Mouse (Mus musculus) hindbrain, embryonic 12.5 days (tissue): ENCODE results near the gene Trappc6b. TPM values are rescaled to one million over a fixed set of nuclear protein-coding genes. Genes with fewer than 3 reads are reported as not detected.
"Not testable (repeated sequence)": the region's sequence is repeated elsewhere in the genome, so short reads cannot be mapped to it uniquely, and the experiment has no call there.

ENCODE experiments used
- ATAC-seq: fragments of 200-750 bp; cut with Nextera tagmentation; 2 replicates; pipeline ENCODE4 v1.8.0; 2017; ENCODE audit warnings: moderate TSS enrichment; ENCODE audit not compliant: low FRiP score
- H3K27ac ChIP-seq: fragments of 300-500 bp; sonication (generic); 2 replicates; pipeline ENCODE4 v1.5.1; 2016; ENCODE audit warnings: mild to moderate bottlenecking
- H3K27me3 ChIP-seq: fragments of 300-500 bp; sonication (generic); 2 replicates; pipeline ENCODE4 v1.6.1; 2016; ENCODE audit warnings: mild to moderate bottlenecking
- H3K36me3 ChIP-seq: fragments of 300-500 bp; sonication (generic); 2 replicates; pipeline ENCODE4 v1.6.1; 2016; ENCODE audit warnings: mild to moderate bottlenecking
- H3K4me1 ChIP-seq: fragments of 300-500 bp; sonication (generic); 2 replicates; pipeline ENCODE4 v1.6.1; 2016
- H3K4me2 ChIP-seq: fragments of 300-500 bp; sonication (generic); replicated peaks from 2 replicates; pipeline ENCODE4 v1.6.1; 2016; ENCODE audit warnings: mild to moderate bottlenecking
- H3K4me3 ChIP-seq: fragments of 300-500 bp; sonication (generic); 2 replicates; pipeline ENCODE4 v1.5.1; 2016; ENCODE audit warnings: mild to moderate bottlenecking
- H3K9ac ChIP-seq: fragments of 300-500 bp; sonication (generic); 2 replicates; pipeline ENCODE4 v1.6.1; 2016; ENCODE audit warnings: mild to moderate bottlenecking, moderate library complexity
- H3K9me3 ChIP-seq: fragments of 300-500 bp; sonication (generic); replicated peaks from 2 replicates; pipeline ENCODE4 v1.6.1; 2016; ENCODE audit warnings: mild to moderate bottlenecking
- WGBS: fragments of 180-500 bp; shearing (Covaris S2); methylation state at CpG from one replicate; pipeline ENCODE4 v1.1.7; 2016; 5-methylcytosine and 5-hydroxymethylcytosine counted together
- polyA plus RNA-seq: library from polyadenylated mRNA; unstranded; fragments of >200 nt; fragmentation: Nextera tagmentation; extraction: Ambion mirVana; gene quantifications from 2 replicates; pipeline ENCODE4 v1.2.1, GENCODE M21; 2016

Trappc6b gene
- polyA plus RNA-seq, 1 experiment from 2014 or later: 111 TPM

DNA sequence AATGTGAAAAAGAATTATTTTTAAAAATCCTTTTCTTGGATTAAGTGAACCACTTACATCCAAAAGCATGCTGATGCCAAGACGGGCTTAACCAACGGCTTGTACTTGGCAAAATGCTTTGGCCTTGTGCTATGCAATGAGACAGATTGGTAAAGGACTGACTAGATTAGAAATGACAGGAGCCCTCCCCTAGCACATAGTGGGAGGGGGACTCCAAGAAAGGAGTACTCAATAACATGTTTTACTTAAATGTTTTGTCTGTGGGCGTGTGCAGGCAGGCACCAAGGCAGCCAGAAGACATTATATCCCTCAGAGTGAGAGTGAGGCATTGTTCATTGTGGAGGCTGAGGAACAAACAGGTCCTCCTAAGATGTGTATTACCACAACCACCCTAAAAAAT, 12.8 kb upstream of the Trappc6b start:
- Histone ChIP-seq H3K4me1 (no peaks in the 10 kb centered on the region), H3K9ac (no peak overlapping the region), H3K27ac (no peak overlapping the region), H3K4me2 (no peak overlapping the region), H3K9me3 (no peaks in the 10 kb centered on the region), H3K4me3 (no peak overlapping the region), H3K36me3 (peaks cover 43% of the 10 kb centered on the region), H3K27me3 (no peaks in the 10 kb centered on the region)
- no peak for ATAC-seq
- WGBS: 89% methylated on average over 3 of the region's 3 CpGs

DNA sequence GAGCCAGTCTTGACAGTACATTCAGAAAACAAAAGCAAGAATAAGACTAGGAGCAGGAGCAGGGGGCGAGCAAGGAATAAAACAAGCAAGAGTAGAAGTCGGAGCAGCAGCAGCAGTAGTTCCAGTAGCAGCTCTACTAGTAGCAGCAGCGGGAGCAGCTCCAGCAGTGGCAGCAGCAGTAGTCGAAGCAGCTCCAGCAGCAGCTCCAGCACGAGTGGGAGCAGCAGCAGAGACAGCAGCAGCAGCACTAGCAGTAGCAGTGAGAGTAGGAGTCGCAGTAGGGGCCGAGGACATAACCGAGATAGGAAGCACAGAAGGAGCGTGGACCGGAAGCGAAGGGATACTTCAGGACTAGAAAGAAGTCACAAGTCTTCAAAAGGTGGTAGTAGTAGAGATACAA, 11.0 kb upstream of the Trappc6b start:
- 90% methylated on average over 11 of the region's 11 CpGs for WGBS
- ATAC-seq: no peak
- Histone ChIP-seq H3K27me3 (no peaks in the 10 kb centered on the region), H3K9ac (no peak overlapping the region), H3K4me2 (no peak overlapping the region), H3K27ac (no peak overlapping the region), H3K4me3 (no peak overlapping the region), H3K9me3 (no peaks in the 10 kb centered on the region), H3K36me3 (peaks cover 53% of the 10 kb centered on the region), H3K4me1 (peaks cover 8% of the 10 kb centered on the region)

DNA sequence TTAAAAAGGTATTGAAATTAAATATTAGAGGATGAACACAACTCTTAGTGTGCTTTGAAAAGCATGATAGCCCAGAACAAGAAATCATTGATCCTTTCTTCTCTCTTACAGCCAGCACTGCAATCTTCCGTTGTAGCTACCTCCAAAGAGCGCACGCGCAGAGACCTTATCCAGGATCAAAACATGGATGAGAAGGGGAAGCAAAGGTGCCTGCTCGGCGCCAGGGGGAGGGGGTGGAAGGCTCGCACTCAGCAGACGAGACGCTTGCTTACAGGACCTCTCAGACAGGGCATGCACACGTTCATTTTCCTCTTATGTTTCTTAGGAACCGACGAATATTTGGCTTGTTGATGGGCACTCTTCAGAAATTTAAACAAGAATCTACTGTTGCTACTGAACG, 7.5 kb upstream of the Trappc6b start:
- no peaks in the 10 kb centered on the region for H3K9me3 ChIP-seq
- no peak overlapping the region for H3K9ac ChIP-seq
- no peak overlapping the region for H3K4me3 ChIP-seq
- H3K4me2 ChIP-seq: no peak overlapping the region
- 97% methylated on average over 13 of the region's 13 CpGs for WGBS
- 0 out of 2 replicates have a peak, but pooled peaks cover 2% of the 10 kb centered on the region for H3K27me3 ChIP-seq
- no peak for ATAC-seq
- peaks cover 43% of the 10 kb centered on the region for H3K36me3 ChIP-seq
- peaks cover 11% of the 10 kb centered on the region for H3K4me1 ChIP-seq
- H3K27ac ChIP-seq: no peak overlapping the region

DNA sequence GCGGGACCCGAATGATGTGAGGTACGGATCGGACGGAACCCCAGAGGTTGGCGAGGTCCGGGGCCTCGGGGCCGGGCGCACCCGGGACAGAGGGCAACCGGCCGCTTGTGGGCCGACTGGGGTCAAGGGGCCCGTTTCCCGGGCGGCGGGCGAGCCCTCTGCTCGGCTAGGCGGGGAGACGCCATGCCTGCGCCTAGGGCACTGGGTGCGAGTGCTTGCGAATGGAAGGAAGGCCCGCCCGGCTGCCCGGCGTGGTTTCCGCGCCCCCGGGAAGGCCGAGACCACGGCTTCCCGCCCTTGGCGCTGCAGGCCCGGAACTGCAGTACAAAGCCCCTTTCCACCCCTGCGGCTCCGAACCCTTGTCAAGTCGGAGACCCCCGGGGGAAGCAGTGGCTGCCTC, 5.8 kb upstream of the Trappc6b start:
- Histone ChIP-seq H3K9ac (peak overlapping the region; percentile 98), H3K27ac (peak overlapping the region; percentile 90), H3K4me2 (peak overlapping the region; percentile 89), H3K9me3 (no peaks in the 10 kb centered on the region), H3K27me3 (0 out of 2 replicates have a peak, but pooled peaks cover 3% of the 10 kb centered on the region), H3K36me3 (peaks cover 38% of the 10 kb centered on the region), H3K4me3 (peak overlapping the region; percentile 97), H3K4me1 (peaks cover 11% of the 10 kb centered on the region)
- under 1% methylated on average over 41 of the region's 41 CpGs for WGBS
- ATAC-seq: peak; percentile 75

DNA sequence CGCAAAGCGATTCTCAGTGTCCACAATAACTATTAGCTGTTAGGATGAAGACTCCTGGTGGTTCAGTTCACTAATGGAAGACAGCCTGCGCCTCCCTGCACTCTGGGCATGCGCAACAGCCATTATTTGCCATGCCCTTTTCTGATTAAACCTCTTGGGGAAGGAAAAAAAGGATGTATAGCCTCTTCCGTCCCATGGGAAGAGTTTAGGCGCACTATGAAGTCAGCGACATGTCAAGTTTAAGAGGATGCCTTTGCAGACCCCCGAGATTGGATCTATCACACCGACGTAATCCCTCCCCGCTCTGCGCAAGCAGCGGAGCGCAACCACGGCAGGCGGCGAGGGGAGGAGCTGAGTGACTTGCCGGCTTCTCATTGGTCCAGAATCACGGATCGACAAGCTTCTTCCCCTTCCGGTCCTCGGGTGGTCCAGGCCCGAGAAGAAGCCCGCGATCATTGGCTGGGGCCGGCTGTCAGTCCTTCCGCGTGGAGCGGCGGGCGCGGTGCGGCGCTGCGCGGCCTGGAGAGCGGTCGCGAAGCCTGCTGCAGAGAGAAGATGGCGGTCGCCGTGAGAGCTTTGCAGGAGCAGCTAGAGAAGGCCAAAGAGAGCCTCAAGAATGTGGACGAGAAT, 5.3 kb upstream of the Trappc6b start, which contains the start of gene Pnn:
TSS of gene Pnn (plus strand) at position 437 of the 630 bp plus-strand sequence.
- peak within 1 kb of the TSS; percentile 90 for H3K27ac ChIP-seq
- WGBS: 1% methylated on average over 39 of the region's 43 CpGs
- peaks cover 32% of the 10 kb centered on the region for H3K36me3 ChIP-seq
- H3K9ac ChIP-seq: peak within 1 kb of the TSS; percentile 98
- H3K9me3 ChIP-seq: no peaks in the 10 kb centered on the region
- peak; percentile 99 for ATAC-seq
- peaks cover 11% of the 10 kb centered on the region for H3K4me1 ChIP-seq
- peak within 1 kb of the TSS; percentile 89 for H3K4me2 ChIP-seq
- H3K4me3 ChIP-seq: peak within 1 kb of the TSS; percentile 97
- 0 out of 2 replicates have a peak, but pooled peaks cover 3% of the 10 kb centered on the region for H3K27me3 ChIP-seq

DNA sequence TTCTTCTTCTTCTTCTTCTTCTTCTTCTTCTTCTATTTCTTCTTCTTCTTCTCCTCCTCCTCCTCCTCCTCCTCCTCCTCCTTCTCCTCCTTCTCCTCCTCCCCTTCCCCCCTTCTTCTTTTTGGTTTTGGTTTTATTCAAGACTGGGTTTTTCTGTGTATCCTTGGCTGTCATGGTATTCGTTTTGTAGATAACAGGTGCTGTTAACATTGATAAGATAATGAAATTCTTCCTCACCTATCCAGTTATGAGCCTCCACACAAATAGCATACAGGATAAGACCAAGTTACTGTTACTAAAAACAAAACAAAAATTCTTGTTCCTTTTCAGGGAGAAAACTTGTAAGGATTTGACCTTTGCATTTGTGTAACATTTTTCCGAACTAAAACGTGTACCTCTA, 4.5 kb upstream of the Trappc6b start:
- WGBS: 86% methylated on average over 3 of the region's 3 CpGs
- H3K4me1 ChIP-seq: peaks cover 11% of the 10 kb centered on the region
- H3K27me3 ChIP-seq: 0 out of 2 replicates have a peak, but pooled peaks cover 3% of the 10 kb centered on the region
- no peak for ATAC-seq
- H3K27ac ChIP-seq: peak overlapping the region; percentile 86
- H3K9me3 ChIP-seq: no peaks in the 10 kb centered on the region
- peaks cover 24% of the 10 kb centered on the region for H3K36me3 ChIP-seq
- peak overlapping the region; percentile 89 for H3K4me2 ChIP-seq
- H3K9ac ChIP-seq: no peak overlapping the region
- H3K4me3 ChIP-seq: no peak overlapping the region

DNA sequence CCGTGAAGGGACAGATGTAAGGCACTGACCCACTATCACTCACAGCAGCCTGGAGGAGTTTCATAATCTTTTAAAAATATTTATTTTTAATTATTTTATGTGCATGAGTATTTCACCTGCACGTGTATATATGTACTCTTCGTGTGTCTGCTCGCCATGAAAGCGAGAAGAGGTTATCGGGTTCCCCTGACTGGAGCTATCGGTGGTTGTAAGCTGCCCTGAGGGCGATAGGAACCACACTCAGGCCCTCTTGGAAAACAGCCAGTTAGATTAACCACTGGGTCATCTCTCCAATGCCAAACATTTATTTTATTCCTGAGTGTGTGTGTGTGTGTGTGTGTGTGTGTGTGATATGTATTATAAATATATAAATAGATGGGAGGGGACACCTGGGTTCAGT, 3.6 kb upstream of the Trappc6b start:
- H3K4me1 ChIP-seq: peaks cover 17% of the 10 kb centered on the region
- no peak overlapping the region for H3K9ac ChIP-seq
- no peaks in the 10 kb centered on the region for H3K9me3 ChIP-seq
- H3K27ac ChIP-seq: no peak overlapping the region
- H3K27me3 ChIP-seq: 0 out of 2 replicates have a peak, but pooled peaks cover 3% of the 10 kb centered on the region
- H3K36me3 ChIP-seq: peaks cover 17% of the 10 kb centered on the region
- no peak overlapping the region for H3K4me2 ChIP-seq
- 81% methylated on average over 8 of the region's 8 CpGs for WGBS
- no peak for ATAC-seq
- H3K4me3 ChIP-seq: no peak overlapping the region

DNA sequence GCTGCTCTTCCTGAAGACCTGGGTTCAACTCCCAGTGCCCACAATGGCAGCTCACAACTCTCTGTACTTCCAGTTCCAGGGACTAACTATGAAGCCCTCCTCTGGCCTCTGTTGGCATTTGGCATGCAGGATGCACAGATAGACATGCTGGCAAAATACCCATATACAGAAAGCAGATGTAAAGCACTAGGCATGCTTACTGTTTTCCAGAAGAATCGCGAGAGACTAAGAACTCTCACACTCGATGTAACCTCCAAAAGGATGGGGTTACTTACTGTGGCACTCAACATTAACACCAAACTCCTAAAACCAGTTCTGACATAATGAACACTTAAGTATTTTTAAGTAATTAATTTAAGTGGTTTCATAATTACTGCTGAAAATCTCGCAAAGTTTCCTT, 950 bp downstream of the Trappc6b start:
- H3K4me1 ChIP-seq: peaks cover 14% of the 10 kb centered on the region
- ATAC-seq: no peak
- H3K27ac ChIP-seq: peak overlapping the region; percentile 94
- H3K27me3 ChIP-seq: 0 out of 2 replicates have a peak, but pooled peaks cover 3% of the 10 kb centered on the region
- peak overlapping the region; percentile 77 for H3K4me2 ChIP-seq
- 69% methylated on average over 4 of the region's 4 CpGs for WGBS
- H3K4me3 ChIP-seq: peak overlapping the region; percentile 86
- H3K9me3 ChIP-seq: no peaks in the 10 kb centered on the region
- peaks cover 12% of the 10 kb centered on the region; the same call in 1 of the 2 replicates for H3K36me3 ChIP-seq
- peak overlapping the region; percentile 96 for H3K9ac ChIP-seq

DNA sequence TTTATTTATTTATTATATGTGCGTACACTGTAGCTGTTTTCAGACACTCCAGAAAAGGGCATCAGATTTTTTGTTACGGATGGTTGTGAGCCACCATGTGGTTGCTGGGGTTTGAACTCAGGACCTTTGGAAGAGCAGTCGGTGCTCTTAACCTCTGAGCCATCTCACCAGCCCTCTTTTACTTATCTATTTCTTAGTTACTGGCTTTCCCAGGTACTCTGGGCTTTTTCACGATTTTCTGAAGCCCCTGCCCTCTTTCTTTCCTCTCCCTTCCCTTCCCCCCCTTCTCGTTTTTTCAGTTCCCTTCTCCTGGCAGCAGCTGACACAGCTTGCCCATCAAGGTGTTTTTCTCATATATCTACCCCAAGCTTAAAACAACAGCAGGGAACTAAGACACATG, 3.0 kb downstream of the Trappc6b start:
- WGBS: 91% methylated on average over 5 of the region's 5 CpGs
- H3K4me3 ChIP-seq, H3K27me3 ChIP-seq, H3K9ac ChIP-seq, ATAC-seq, H3K27ac ChIP-seq, H3K9me3 ChIP-seq, H3K4me2 ChIP-seq: not testable (repeated sequence)
- Histone ChIP-seq H3K4me1 (peaks cover 14% of the 10 kb centered on the region), H3K36me3 (peaks cover 16% of the 10 kb centered on the region; the same call in 1 of the 2 replicates)

DNA sequence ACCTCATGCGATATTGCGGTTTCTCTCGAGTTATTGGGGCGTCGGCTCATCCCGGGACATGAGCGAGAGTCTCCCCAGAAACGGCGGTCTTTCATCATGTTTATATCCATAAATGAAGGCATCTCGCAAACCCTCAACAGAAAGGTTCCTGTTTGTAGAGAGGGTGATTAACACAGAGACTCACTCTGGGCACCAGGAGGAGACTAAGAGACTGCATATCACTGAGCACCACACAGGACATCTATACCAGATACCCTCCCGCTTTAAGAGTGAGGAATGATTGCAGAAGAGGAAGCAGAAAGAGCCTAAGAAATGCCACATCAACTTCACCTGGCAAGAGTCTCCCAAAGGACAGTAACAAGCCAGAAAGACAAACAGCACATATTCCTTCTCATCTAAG, 5.0 kb downstream of the Trappc6b start:
- Histone ChIP-seq H3K4me2 (no peak overlapping the region), H3K27ac (no peak overlapping the region), H3K4me3 (no peak overlapping the region), H3K36me3 (peaks cover 20% of the 10 kb centered on the region), H3K9ac (no peak overlapping the region), H3K9me3 (no peaks in the 10 kb centered on the region), H3K27me3 (no peaks in the 10 kb centered on the region), H3K4me1 (peaks cover 14% of the 10 kb centered on the region)
- WGBS: 97% methylated on average over 11 of the region's 11 CpGs
- ATAC-seq: no peak

DNA sequence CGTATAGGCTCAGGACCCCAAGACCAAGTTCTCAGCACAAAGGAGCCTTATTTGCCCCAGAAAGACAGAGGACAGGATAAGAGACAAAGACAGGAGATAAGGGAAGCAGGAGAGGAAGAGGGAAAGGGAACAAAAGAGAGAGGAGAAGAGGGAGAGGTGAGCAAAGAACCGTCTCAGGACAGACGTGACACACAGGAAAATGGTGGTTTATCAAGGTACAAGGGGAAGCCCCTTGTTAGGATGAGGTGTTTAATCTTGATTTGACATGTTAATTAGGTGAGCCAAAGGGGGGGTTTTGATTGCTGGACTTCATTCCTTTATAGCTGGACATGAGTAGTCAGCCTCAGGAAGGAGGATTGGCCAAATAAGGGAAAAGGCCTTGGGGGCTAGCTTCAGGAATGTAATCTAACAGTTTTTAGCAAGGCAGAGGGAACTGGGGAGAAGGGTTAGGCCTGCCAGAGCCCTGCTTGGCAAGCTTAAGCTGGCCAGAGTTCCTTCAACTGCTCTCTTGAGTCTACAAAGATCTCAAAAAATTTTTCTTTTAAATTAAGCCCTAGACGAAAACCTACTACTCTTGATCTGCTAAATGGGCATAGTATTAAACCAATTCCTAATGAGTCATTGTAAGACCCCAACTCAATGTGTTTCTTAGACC, 5.9 kb downstream of the Trappc6b start:
- ATAC-seq: no peak
- Histone ChIP-seq H3K4me3 (no peak overlapping the region), H3K27me3 (no peaks in the 10 kb centered on the region), H3K27ac (no peak overlapping the region), H3K36me3 (peaks cover 20% of the 10 kb centered on the region), H3K9ac (no peak overlapping the region), H3K4me2 (no peak overlapping the region), H3K9me3 (no peaks in the 10 kb centered on the region), H3K4me1 (peaks cover 11% of the 10 kb centered on the region)
- WGBS: 89% methylated on average over 4 of the region's 4 CpGs

DNA sequence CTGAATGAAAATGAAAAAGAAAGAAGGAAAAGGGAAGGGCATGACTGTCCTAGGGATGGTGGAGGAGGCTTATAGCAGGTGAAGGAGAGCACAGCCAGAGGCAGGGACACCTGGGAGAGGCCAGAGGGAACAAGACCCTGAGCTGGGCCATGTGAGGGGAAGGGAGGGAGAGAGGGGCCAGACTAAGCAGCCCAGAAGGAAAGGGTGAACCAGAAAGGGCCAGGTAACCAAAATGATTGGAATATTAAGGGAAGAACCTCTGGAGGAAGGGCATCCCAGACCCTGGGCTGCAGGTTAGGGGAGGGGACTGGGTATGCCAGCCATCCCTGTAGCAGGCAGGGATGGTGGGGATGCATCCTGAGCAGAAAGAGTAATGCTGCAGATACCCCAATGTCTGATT, 7.3 kb downstream of the Trappc6b start:
- no peak for ATAC-seq
- Histone ChIP-seq H3K36me3 (peaks cover 20% of the 10 kb centered on the region), H3K4me3 (no peak overlapping the region), H3K27ac (no peak overlapping the region), H3K9me3 (no peaks in the 10 kb centered on the region), H3K9ac (no peak overlapping the region), H3K27me3 (no peaks in the 10 kb centered on the region), H3K4me1 (peaks cover 1% of the 10 kb centered on the region; the same call in 1 of the 2 replicates), H3K4me2 (no peak overlapping the region)

DNA sequence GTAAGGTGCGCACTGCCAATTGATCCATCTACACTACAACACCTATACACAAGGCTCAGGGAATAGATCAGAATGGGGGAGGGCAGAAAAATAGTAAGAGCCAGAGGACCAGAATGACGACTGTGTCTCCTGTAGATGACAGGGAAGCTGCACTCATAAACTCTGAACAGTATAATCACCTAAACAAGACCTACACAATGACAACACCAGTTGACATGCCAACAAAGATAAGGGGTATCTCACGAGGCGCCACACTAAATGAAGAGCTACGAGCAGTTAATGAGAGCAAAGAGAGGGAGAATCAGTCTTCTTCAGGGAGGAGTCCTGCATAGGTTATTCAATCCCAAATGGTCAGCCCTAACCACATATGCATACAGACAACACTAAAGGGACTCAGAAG, 8.1 kb downstream of the Trappc6b start:
- H3K4me1 ChIP-seq: no peaks in the 10 kb centered on the region
- H3K9ac ChIP-seq: no peak overlapping the region
- H3K27ac ChIP-seq: no peak overlapping the region
- 93% methylated on average over 5 of the region's 5 CpGs for WGBS
- H3K4me3 ChIP-seq: no peak overlapping the region
- H3K4me2 ChIP-seq: no peak overlapping the region
- H3K27me3 ChIP-seq: no peaks in the 10 kb centered on the region
- peaks cover 20% of the 10 kb centered on the region for H3K36me3 ChIP-seq
- no peak for ATAC-seq
- no peaks in the 10 kb centered on the region for H3K9me3 ChIP-seq
